Mouse (Mus musculus) lung, adult 2 months (tissue): ENCODE data around the gene Polr2a.

Source experiments
- CTCF ChIP-seq: fragments of 200-500 bp; IDR thresholded peaks from 2 replicates; pipeline ENCODE4 v1.5.1; 2011; ENCODE audit warnings: mild to moderate bottlenecking, low read length, control low read depth; ENCODE audit not compliant: insufficient read depth
- POLR2A ChIP-seq: fragments of 200-500 bp; IDR thresholded peaks from 2 replicates; pipeline ENCODE4 v1.6.1; 2011; ENCODE audit warnings: low read depth, mild to moderate bottlenecking, control low read depth, low read length, borderline replicate concordance; ENCODE audit errors: extremely low read depth

GRCm38 (mm10) chr11:69752686-69753085 lies 5.8 kb downstream of the Polr2a start:
- no peak for TF ChIP-seq CTCF
- TF ChIP-seq POLR2A = no peak
